Mouse (Mus musculus) limb, embryonic 14.5 days (tissue): ENCODE measurements around the gene Apbb1. TPM values are rescaled to one million over a fixed set of nuclear protein-coding genes. Genes with fewer than 3 reads are reported as not detected.

Experiments
- ATAC-seq: fragments of 200-750 bp; cut with Nextera tagmentation; 2 replicates; pipeline ENCODE4 v1.8.0; 2017; ENCODE audit warnings: low read depth, moderate number of reproducible peaks, moderate TSS enrichment; ENCODE audit not compliant: low FRiP score
- DNase-seq: peaks from one replicate; pipeline ENCODE4 v3.0.0-alpha.2; 2015; ENCODE audit warnings: low spot score
- H3K27ac ChIP-seq: fragments of 300-500 bp; sonication (generic); replicated peaks from 2 replicates; pipeline ENCODE4 v1.5.1; 2014; ENCODE audit warnings: low read depth, mild to moderate bottlenecking, low read length, moderate library complexity, mixed read lengths
- H3K27me3 ChIP-seq: fragments of 300-500 bp; sonication (generic); 2 replicates; pipeline ENCODE4 v1.6.1; 2014; ENCODE audit warnings: low read length, mixed read lengths; ENCODE audit not compliant: control insufficient read depth, insufficient read depth
- H3K36me3 ChIP-seq: fragments of 300-500 bp; sonication (generic); 2 replicates; pipeline ENCODE4 v1.6.1; 2014; ENCODE audit warnings: mild to moderate bottlenecking, low read length, moderate library complexity, mixed read lengths; ENCODE audit not compliant: control insufficient read depth, insufficient read depth
- H3K4me1 ChIP-seq: fragments of 300-500 bp; sonication (generic); 2 replicates; pipeline ENCODE4 v1.6.1; 2014; ENCODE audit warnings: antibody characterized with exemption, low read length, mixed read lengths; ENCODE audit not compliant: control insufficient read depth, insufficient read depth
- H3K4me2 ChIP-seq: fragments of 300-500 bp; sonication (generic); replicated peaks from 2 replicates; pipeline ENCODE4 v1.6.1; 2014; ENCODE audit warnings: low read depth, mild to moderate bottlenecking, low read length, moderate library complexity; ENCODE audit not compliant: severe bottlenecking
- H3K4me3 ChIP-seq: fragments of 300-500 bp; sonication (generic); replicated peaks from 2 replicates; pipeline ENCODE4 v1.5.1; 2014; ENCODE audit warnings: low read length
- H3K9ac ChIP-seq: fragments of 300-500 bp; sonication (generic); 2 replicates; pipeline ENCODE4 v1.6.1; 2014; ENCODE audit warnings: mild to moderate bottlenecking, low read depth, low read length, moderate library complexity; ENCODE audit not compliant: severe bottlenecking
- H3K9me3 ChIP-seq: fragments of 300-500 bp; sonication (generic); 2 replicates; pipeline ENCODE4 v1.6.1; 2016; ENCODE audit warnings: low read length; ENCODE audit not compliant: control insufficient read depth
- POLR2A ChIP-seq: fragments of 200-500 bp; IDR thresholded peaks from 2 replicates; pipeline ENCODE4 v1.8.0; 2012; ENCODE audit warnings: inconsistent platforms, mild to moderate bottlenecking, moderate library complexity, borderline replicate concordance; ENCODE audit not compliant: insufficient read depth, insufficient read length; ENCODE audit errors: extremely low read depth
- WGBS: fragments of 180-500 bp; shearing (Covaris S2); extraction: QIAGEN DNeasy Blood & Tissue Kit; methylation state at CpG from one replicate; pipeline ENCODE4 v1.1.7; 2014; 5-methylcytosine and 5-hydroxymethylcytosine counted together
- polyA plus RNA-seq, 2 experiments: library from polyadenylated mRNA; depleted of rRNA in 1 of 2; stranded (reverse) in 1 of 2; unstranded in 1 of 2; fragments of >200 nt; fragmentation: Nextera tagmentation in 1 of 2; extraction: Ambion mirVana in 1 of 2; gene quantifications; 2 replicates each; pipeline versions ENCODE4 v1.2.1 to v1.2.3; 2012 to 2014

The Apbb1 gene
- polyA plus RNA-seq, 2 experiments = 30.3 to 55.1 TPM

- Histone ChIP-seq H3K4me1 (no peaks in the 10 kb centered on the region), H3K27me3 (no peaks in the 10 kb centered on the region), H3K27ac (no peak overlapping the region), H3K9me3 (no peaks in the 10 kb centered on the region), H3K36me3 (no peaks in the 10 kb centered on the region), H3K4me3 (no peak overlapping the region), H3K4me2 (no peak overlapping the region), H3K9ac (no peak overlapping the region)
- no peak for TF ChIP-seq POLR2A
- 82% methylated on average over 3 of the region's 3 CpGs for WGBS
- DNase-seq (no peak), ATAC-seq (no peak)
Observed at GRCm38 (mm10) chr7:105534162-105534561, 47.3 kb downstream of the Apbb1 start.

- Histone ChIP-seq H3K4me2 (no peak overlapping the region), H3K4me3 (no peak overlapping the region), H3K9ac (no peak overlapping the region), H3K27ac (no peak overlapping the region), H3K4me1 (no peaks in the 10 kb centered on the region), H3K36me3 (no peaks in the 10 kb centered on the region), H3K9me3 (no peaks in the 10 kb centered on the region), H3K27me3 (no peaks in the 10 kb centered on the region)
- ATAC-seq = no peak
- no peak for DNase-seq
- 80% methylated on average over 4 of the region's 4 CpGs for WGBS
- no peak for TF ChIP-seq POLR2A
Observed at GRCm38 (mm10) chr7:105528094-105528493, 53.4 kb downstream of the Apbb1 start.

- no peaks in the 10 kb centered on the region for H3K27me3 ChIP-seq
- H3K9ac ChIP-seq = no peak overlapping the region
- H3K9me3 ChIP-seq = no peaks in the 10 kb centered on the region
- H3K36me3 ChIP-seq = no peaks in the 10 kb centered on the region
- ATAC-seq = no peak
- WGBS = 64% methylated on average over 1 of the region's 1 CpGs
- H3K4me2 ChIP-seq = no peak overlapping the region
- no peak overlapping the region for H3K4me3 ChIP-seq
- no peak overlapping the region for H3K27ac ChIP-seq
- no peak for TF ChIP-seq POLR2A
- DNase-seq = no peak
- no peaks in the 10 kb centered on the region for H3K4me1 ChIP-seq
Observed at GRCm38 (mm10) chr7:105527306-105527937, 54.0 kb downstream of the Apbb1 start.

GRCm38 (mm10) chr7:105524222-105524621 lies 57.2 kb downstream of the Apbb1 start:
- 85% methylated on average over 2 of the region's 2 CpGs for WGBS
- no peaks in the 10 kb centered on the region for H3K9me3 ChIP-seq
- no peak for TF ChIP-seq POLR2A
- no peaks in the 10 kb centered on the region for H3K27me3 ChIP-seq
- H3K9ac ChIP-seq = no peak overlapping the region
- ATAC-seq (no peak), DNase-seq (no peak)
- H3K4me2 ChIP-seq = no peak overlapping the region
- H3K27ac ChIP-seq = no peak overlapping the region
- H3K4me1 ChIP-seq = no peaks in the 10 kb centered on the region
- no peaks in the 10 kb centered on the region for H3K36me3 ChIP-seq
- H3K4me3 ChIP-seq = no peak overlapping the region

GRCm38 (mm10) chr7:105520201-105520600 lies 61.3 kb downstream of the Apbb1 start:
- Histone ChIP-seq H3K4me3 (no peak overlapping the region), H3K27ac (no peak overlapping the region), H3K27me3 (no peaks in the 10 kb centered on the region), H3K36me3 (no peaks in the 10 kb centered on the region), H3K4me1 (no peaks in the 10 kb centered on the region), H3K9ac (no peak overlapping the region), H3K4me2 (no peak overlapping the region), H3K9me3 (no peaks in the 10 kb centered on the region)
- ATAC-seq (no peak), DNase-seq (no peak)
- TF ChIP-seq POLR2A = no peak
- 2% methylated on average over 6 of the region's 6 CpGs for WGBS
